Mouse (Mus musculus) testis, adult 2 months (tissue): ENCODE data around the gene Slc13a4.

ENCODE experiments used
- CTCF ChIP-seq: fragments of 200-500 bp; IDR thresholded peaks from 2 replicates; pipeline ENCODE4 v1.5.1; 2012; ENCODE audit warnings: low read depth, mild to moderate bottlenecking, inconsistent platforms, low read length, moderate library complexity; ENCODE audit not compliant: control insufficient read depth, insufficient read depth, insufficient replicate concordance
- POLR2A ChIP-seq: fragments of 200-500 bp; IDR thresholded peaks from 2 replicates; pipeline ENCODE4 v1.6.1; 2012; ENCODE audit warnings: low read depth, mild to moderate bottlenecking, inconsistent platforms, low read length, moderate library complexity; ENCODE audit not compliant: control insufficient read depth

DNA sequence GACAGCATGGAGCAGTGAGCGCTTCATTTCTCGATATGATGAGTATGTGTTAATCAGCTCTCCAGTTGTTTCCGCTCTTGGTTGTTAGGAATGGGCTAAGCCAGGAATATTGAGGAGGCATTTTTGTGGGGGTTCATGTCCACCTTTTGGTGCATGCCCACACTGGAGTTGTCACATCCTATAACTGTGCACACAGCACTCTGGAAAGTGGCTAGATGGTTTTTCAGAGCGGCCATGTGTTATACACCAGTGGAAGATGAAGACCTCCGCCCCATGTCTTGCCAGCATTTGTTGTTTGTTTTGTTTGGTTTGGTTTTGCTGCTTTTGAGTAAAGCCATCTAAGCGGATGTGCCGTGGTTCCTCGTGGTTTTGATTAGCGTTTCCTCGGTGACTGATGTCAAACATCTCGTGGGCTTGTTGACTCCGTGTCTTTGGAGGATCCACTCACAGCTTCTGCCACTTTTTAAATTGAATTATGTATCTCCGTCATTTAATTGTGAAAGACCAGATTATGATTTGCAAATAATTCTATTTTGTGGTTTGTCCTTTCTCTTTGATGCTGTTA lies 50.2 kb downstream of the Slc13a4 start:
- TF ChIP-seq CTCF = no peak
- TF ChIP-seq POLR2A = no peak
